Mouse (Mus musculus): ENCODE results near the gene Olfr679. TPM values are rescaled to one million over a fixed set of nuclear protein-coding genes. Genes with fewer than 3 reads are reported as not detected.

The Olfr679 gene
- not detected for polyA plus RNA-seq (2017; shearing (Covaris generic))

DNA sequence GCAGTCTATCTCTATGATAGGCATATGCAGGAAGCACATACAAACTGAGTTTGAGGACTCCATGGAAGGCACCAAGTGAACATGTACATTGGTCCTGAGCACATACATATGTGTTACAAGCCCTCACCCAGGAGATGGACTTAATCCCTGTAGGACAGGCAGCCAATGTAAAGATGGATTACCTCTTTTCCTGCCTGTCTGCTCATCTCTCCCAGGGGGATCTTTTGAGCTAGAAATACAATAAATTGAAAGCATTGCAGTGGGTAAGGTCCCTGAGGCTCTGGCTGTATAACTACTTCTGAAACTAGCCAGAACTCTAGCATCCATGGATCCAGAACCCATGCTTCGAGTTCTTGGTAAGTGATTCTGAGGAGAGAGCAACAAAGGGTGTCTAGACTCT is at the start of gene Olfr679:
Gene Olfr679, plus strand, starts transcription at position 301 of the 400 bp plus-strand sequence.

DNA sequence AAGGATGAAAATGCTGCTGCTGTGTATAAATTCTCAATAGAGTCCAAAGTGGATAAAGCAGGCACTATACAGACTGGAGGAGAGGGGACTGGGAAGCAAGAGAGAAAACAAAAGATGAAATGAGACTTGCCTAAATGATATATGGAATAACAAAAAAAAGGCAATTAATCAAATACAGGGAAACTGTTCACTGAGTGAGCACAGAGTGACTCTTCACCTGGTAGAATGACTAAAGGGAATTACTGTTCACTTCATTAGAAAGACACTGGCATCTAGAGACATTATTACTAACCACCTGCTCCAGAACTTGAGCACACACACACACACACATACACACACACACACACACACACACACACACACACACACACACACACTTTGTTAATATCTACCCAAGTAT is 48.6 kb upstream of the Olfr679 start, which contains the start of gene Olfr676:
Gene Olfr676, plus strand, starts transcription at position 301 of the 400 bp plus-strand sequence.

GRCm38 (mm10) chr7:105064175-105064574 is 16.8 kb upstream of the Olfr679 start, which contains the start of gene Olfr678:
Olfr678 (plus strand) TSS chr7:105064475.

GRCm38 (mm10) chr7:105092717-105093116 is 11.7 kb downstream of the Olfr679 start, which contains the start of gene Olfr680-ps1:
Olfr680-ps1 (minus strand) TSS chr7:105092817.

GRCm38 (mm10) chr7:105116536-105116935 is 35.5 kb downstream of the Olfr679 start, which contains the start of gene Olfr681:
Olfr681 (plus strand) TSS chr7:105116836.

Other genes starting within 250 kb of the Olfr679 start
- not detected for gene Usp17lb, start 238.6 kb upstream of the Olfr679 start, polyA plus RNA-seq (2017; shearing (Covaris generic))
- gene Usp17la, start 224.2 kb upstream of the Olfr679 start, polyA plus RNA-seq (2017; shearing (Covaris generic)) = 0.14 TPM
- gene Olfr665, start 203.2 kb upstream of the Olfr679 start, polyA plus RNA-seq (2017; shearing (Covaris generic)) = not detected
- gene Olfr666, start 185.3 kb upstream of the Olfr679 start, polyA plus RNA-seq (2017; shearing (Covaris generic)) = not detected
- gene Olfr667, start 159.7 kb upstream of the Olfr679 start, polyA plus RNA-seq (2017; shearing (Covaris generic)) = not detected
- gene Olfr668, start 153.1 kb upstream of the Olfr679 start, polyA plus RNA-seq (2017; shearing (Covaris generic)) = not detected
- gene Olfr669, start 147.0 kb upstream of the Olfr679 start, polyA plus RNA-seq (2017; shearing (Covaris generic)) = not detected
- not detected for gene Olfr670, start 118.6 kb upstream of the Olfr679 start, polyA plus RNA-seq (2017; shearing (Covaris generic))
- 0.13 TPM for gene Olfr671, start 102.1 kb upstream of the Olfr679 start, polyA plus RNA-seq (2017; shearing (Covaris generic))
- not detected for gene Olfr672, start 79.2 kb upstream of the Olfr679 start, polyA plus RNA-seq (2017; shearing (Covaris generic))
- gene Olfr675, start 52.7 kb upstream of the Olfr679 start, polyA plus RNA-seq (2017; shearing (Covaris generic)) = 0.08 TPM
- not detected for gene Olfr676, start 48.5 kb upstream of the Olfr679 start, polyA plus RNA-seq (2017; shearing (Covaris generic))
- gene Olfr677, start 29.8 kb upstream of the Olfr679 start, polyA plus RNA-seq (2017; shearing (Covaris generic)) = not detected
- not detected for gene Olfr678, start 16.7 kb upstream of the Olfr679 start, polyA plus RNA-seq (2017; shearing (Covaris generic))
- gene Olfr680-ps1, start 11.6 kb downstream of the Olfr679 start, polyA plus RNA-seq (2017; shearing (Covaris generic)) = not detected
- not detected for gene Olfr681, start 35.6 kb downstream of the Olfr679 start, polyA plus RNA-seq (2017; shearing (Covaris generic))
- not detected for gene Olfr683, start 65.8 kb downstream of the Olfr679 start, polyA plus RNA-seq (2017; shearing (Covaris generic))
- not detected for gene Olfr684, start 82.4 kb downstream of the Olfr679 start, polyA plus RNA-seq (2017; shearing (Covaris generic))
- not detected for gene Olfr685, start 104.8 kb downstream of the Olfr679 start, polyA plus RNA-seq (2017; shearing (Covaris generic))
- not detected for gene Olfr686, start 126.3 kb downstream of the Olfr679 start, polyA plus RNA-seq (2017; shearing (Covaris generic))
- gene Olfr688, start 206.9 kb downstream of the Olfr679 start, polyA plus RNA-seq (2017; shearing (Covaris generic)) = not detected
- 0.05 TPM for gene Olfr689, start 230.0 kb downstream of the Olfr679 start, polyA plus RNA-seq (2017; shearing (Covaris generic))